In genomic region chr3:51583574-51584391, GRCm38 (mm10) we compare ENCODE assay signal across 7 mouse cellular contexts. TPM values are rescaled to one million over a fixed set of nuclear protein-coding genes. Genes with fewer than 3 reads are reported as not detected.
DNase-seq lines count a peak whose midpoint lies in the region; ATAC-seq lines count a peak whose summit lies in the region.

No protein-coding gene starts in this region.

- no peak overlapping the region; the same call in 1 of the 2 replicates for H3K27ac ChIP-seq in midbrain, embryonic 16.5 days (ENCODE audit: low read length)

- H3K27me3 ChIP-seq in midbrain, embryonic 16.5 days (ENCODE audit: control insufficient read depth, insufficient read depth, low read depth, low read length): no peaks in the 10 kb centered on the region

- H3K36me3 ChIP-seq in midbrain, embryonic 16.5 days (ENCODE audit: control insufficient read depth, insufficient read depth, low read length): no peaks in the 10 kb centered on the region

- peak overlapping the region; percentile 23 for H3K4me2 ChIP-seq in midbrain, embryonic 16.5 days (ENCODE audit: low read length)

- peaks cover 4% of the 10 kb centered on the region for H3K4me1 ChIP-seq in midbrain, embryonic 16.5 days (ENCODE audit: control insufficient read depth, insufficient read depth, low read length)

- H3K9me3 ChIP-seq in midbrain, embryonic 16.5 days (replicated peaks; ENCODE audit: control insufficient read depth, low read length, poor library complexity, severe bottlenecking): no peaks in the 10 kb centered on the region

- H3K9ac ChIP-seq in midbrain, embryonic 16.5 days (ENCODE audit: low read depth, low read length): no peak overlapping the region; the same call in 1 of the 2 replicates

- WGBS in midbrain, embryonic 16.5 days: 30% methylated on average over 18 of the region's 18 CpGs

- peak; percentile 65 for DNase-seq in adrenal gland, adult 8-10 months
- DNase-seq in embryo, embryonic 11 days: peak; percentile 86
- peak; percentile 78 to 93 for DNase-seq in heart, adult 18-20 months
- DNase-seq in kidney, adult 11 months: peak; percentile 67
- DNase-seq in left cerebral cortex, postnatal 36 days (ENCODE audit: low spot score in 2 of 2): peak; percentile 72 to 79
- DNase-seq in spleen, postnatal 10 days (ENCODE audit: low spot score in 2 of 2): peak; percentile 57 to 76

- intact Hi-C loops in left cerebral cortex, postnatal 36 days (cut with DNase I): loop anchor here (2.0 kb wide), 1 partner anchor 65 kb away; no protein-coding TSS in a partner anchor

- H3K4me3 ChIP-seq in midbrain, embryonic 16.5 days (ENCODE audit: low read depth, low read length): no peak overlapping the region

- peak; percentile 87 for ATAC-seq in midbrain, embryonic 16.5 days

RNA-seq across cellular contexts. Expression of gene Setd7, which starts 23.1 kb away (rescaled TPM):
- total RNA-seq in adrenal gland, adult 8-10 months (2022): 10 to 100 TPM; 52.6 to 77.9 (median 66.4) TPM
- total RNA-seq in heart, adult 18-20 months (2021): 10 to 100 TPM; 46.0 to 53.0 TPM
- 100 to 1,000 TPM; 138 to 141 TPM for total RNA-seq in left cerebral cortex, postnatal 36 days (2021)
- 2.6 and 2.7 TPM in 2 replicates for polyA plus RNA-seq in midbrain, embryonic 16.5 days (2015; fragmentation: Nextera tagmentation; extraction: Ambion mirVana)
